Mouse (Mus musculus) cortical plate, adult 2 months (tissue): ENCODE data around the gene Adsl.

ENCODE experiments used
- CTCF ChIP-seq: fragments of 200-500 bp; IDR thresholded peaks from 2 replicates; pipeline ENCODE4 v1.5.1; 2011; ENCODE audit warnings: mild to moderate bottlenecking, control low read depth, low read length; ENCODE audit not compliant: insufficient read depth; ENCODE audit errors: extremely low read depth
- POLR2A ChIP-seq: fragments of 200-500 bp; IDR thresholded peaks from 2 replicates; pipeline ENCODE4 v1.6.1; 2011; ENCODE audit warnings: mild to moderate bottlenecking, low read length, control low read depth; ENCODE audit not compliant: insufficient read depth; ENCODE audit errors: extremely low read depth

DNA sequence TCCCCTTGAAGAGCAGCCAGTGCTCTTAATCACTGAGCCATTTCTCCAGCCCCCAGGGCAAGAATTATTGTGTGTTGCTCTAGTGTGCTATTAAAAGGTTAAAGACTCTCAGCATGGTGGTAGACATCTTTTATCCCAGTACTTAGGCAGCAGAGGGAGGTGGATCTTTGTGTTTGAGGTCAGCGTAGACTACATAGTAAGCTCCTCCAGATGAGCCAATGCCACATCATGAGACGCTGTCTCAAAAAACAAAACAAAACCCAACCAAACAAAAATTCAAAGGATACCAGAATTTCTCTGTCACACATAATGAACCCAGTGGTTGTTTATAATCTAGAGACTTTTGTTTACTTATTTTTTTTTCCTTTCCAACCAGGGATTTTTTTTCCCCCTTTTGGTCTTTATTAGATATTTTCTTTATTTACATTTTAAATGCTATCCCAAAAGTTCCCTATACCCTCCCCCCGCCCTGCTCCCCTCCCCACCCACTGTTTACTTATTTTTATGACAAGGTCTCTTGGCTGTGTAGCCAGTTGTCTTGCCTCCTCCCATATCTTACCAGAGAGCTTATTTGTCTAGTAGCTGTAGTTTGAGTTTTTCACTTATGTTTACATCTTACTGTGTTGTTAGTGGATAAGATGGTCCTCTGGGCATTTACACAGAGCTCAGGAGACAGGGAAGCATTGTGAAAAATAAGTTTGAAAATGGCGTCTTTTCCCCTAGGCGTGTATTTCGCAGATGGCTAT is 48.0 kb downstream of the Adsl start:
- TF ChIP-seq POLR2A (no peak), CTCF (no peak)
